Mouse (Mus musculus) layer of hippocampus, adult 2 months (tissue): Measurements from ENCODE around the gene Gm10663. TPM values are rescaled to one million over a fixed set of nuclear protein-coding genes. Genes with fewer than 3 reads are reported as not detected.

Source experiments
- DNase-seq, 2 experiments: peaks; one replicate each; pipeline ENCODE4 v3.0.0; 2022; ENCODE audit warnings: low spot score in 2 of 2
- H3K27ac ChIP-seq: fragments of 200-600 bp; 2 replicates; pipeline ENCODE4 v1.8.1; 2022
- H3K4me3 ChIP-seq: fragments of 200-600 bp; 2 replicates; pipeline ENCODE4 v1.8.1; 2022; ENCODE audit warnings: mild to moderate bottlenecking
- CTCF ChIP-seq: fragments of 200-600 bp; conservative IDR thresholded peaks from 2 replicates; pipeline ENCODE4 v1.8.1; 2022; ENCODE audit warnings: antibody characterized with exemption, mild to moderate bottlenecking, moderate library complexity
- long read RNA-seq, 2 experiments: library from polyadenylated mRNA; stranded (forward); transcript quantifications; one replicate each; pipeline ENCODE4 v2.0.0; 2021; ENCODE audit warnings: borderline mapping rate in 2 of 2
- total RNA-seq, 2 experiments: library from RNA; stranded (reverse); gene quantifications; 2 replicates each; pipeline ENCODE4 v1.2.3; 2021

Gene Gm10663
- total RNA-seq, result not detected
- long read RNA-seq, experiment 1, result 0 reads
- long read RNA-seq, experiment 2, result 0 reads

GRCm38 (mm10) chr8:65074733-65075132 is at the start of gene Gm10663:
Gene Gm10663, plus strand, starts transcription at chr8:65075033.
- H3K4me3 ChIP-seq, result no peak within 1 kb of the TSS
- TF ChIP-seq CTCF, result no peak
- no peak for DNase-seq
- no peak within 1 kb of the TSS for H3K27ac ChIP-seq

GRCm38 (mm10) chr8:65028959-65029686 is 45.7 kb upstream of the Gm10663 start:
- no peak for DNase-seq
- H3K27ac ChIP-seq, result no peak overlapping the region
- H3K4me3 ChIP-seq, result no peak overlapping the region
- TF ChIP-seq CTCF, result 0 out of 2 replicates have a peak, but pooled peaks have one; percentile 21

GRCm38 (mm10) chr8:65029776-65030175 is 45.1 kb upstream of the Gm10663 start:
- no peak for DNase-seq
- no peak for TF ChIP-seq CTCF
- Histone ChIP-seq H3K4me3 (no peak overlapping the region), H3K27ac (no peak overlapping the region)

GRCm38 (mm10) chr8:65030735-65031485 is 43.9 kb upstream of the Gm10663 start:
- DNase-seq, result no peak
- no peak for TF ChIP-seq CTCF
- H3K27ac ChIP-seq, result no peak overlapping the region
- no peak overlapping the region for H3K4me3 ChIP-seq

GRCm38 (mm10) chr8:65032107-65032506 is 42.7 kb upstream of the Gm10663 start:
- TF ChIP-seq CTCF, result no peak
- H3K27ac ChIP-seq, result no peak overlapping the region
- H3K4me3 ChIP-seq, result no peak overlapping the region
- no peak for DNase-seq

GRCm38 (mm10) chr8:65033056-65033455 is 41.8 kb upstream of the Gm10663 start:
- no peak for DNase-seq
- TF ChIP-seq CTCF, result no peak
- Histone ChIP-seq H3K27ac (no peak overlapping the region), H3K4me3 (no peak overlapping the region)

GRCm38 (mm10) chr8:65034136-65034535 is 40.7 kb upstream of the Gm10663 start:
- Histone ChIP-seq H3K4me3 (no peak overlapping the region), H3K27ac (no peak overlapping the region)
- no peak for DNase-seq
- TF ChIP-seq CTCF, result no peak

GRCm38 (mm10) chr8:65037117-65037533 is 37.7 kb upstream of the Gm10663 start, which contains the start of gene Apela:
Gene Apela, minus strand, starts transcription at chr8:65037336.
- Histone ChIP-seq H3K4me3 (peak within 1 kb of the TSS; percentile 24; the same call in 1 of the 2 replicates), H3K27ac (no peak within 1 kb of the TSS)
- DNase-seq, result peak in 1 of 2 experiments; percentile 49
- no peak for TF ChIP-seq CTCF

- H3K4me3 ChIP-seq, result no peak overlapping the region
- H3K27ac ChIP-seq, result no peak overlapping the region
- TF ChIP-seq CTCF, result no peak
- DNase-seq, result no peak
These were observed 28.3 kb upstream of the Gm10663 start for GRCm38 (mm10) chr8:65046565-65046964.

- H3K27ac ChIP-seq, result no peak overlapping the region
- no peak for TF ChIP-seq CTCF
- H3K4me3 ChIP-seq, result no peak overlapping the region
- no peak for DNase-seq
These were observed 27.6 kb upstream of the Gm10663 start for GRCm38 (mm10) chr8:65047193-65047592.

GRCm38 (mm10) chr8:65047801-65048200 is 27.0 kb upstream of the Gm10663 start:
- Histone ChIP-seq H3K27ac (no peak overlapping the region), H3K4me3 (no peak overlapping the region)
- no peak for DNase-seq
- no peak for TF ChIP-seq CTCF

GRCm38 (mm10) chr8:65053554-65053953 is 21.3 kb upstream of the Gm10663 start:
- Histone ChIP-seq H3K27ac (no peak overlapping the region), H3K4me3 (no peak overlapping the region)
- DNase-seq, result no peak
- TF ChIP-seq CTCF, result no peak

GRCm38 (mm10) chr8:65053968-65054367 is 20.9 kb upstream of the Gm10663 start:
- no peak for DNase-seq
- Histone ChIP-seq H3K4me3 (no peak overlapping the region), H3K27ac (no peak overlapping the region)
- no peak for TF ChIP-seq CTCF
